Mouse (Mus musculus) myocyte (in vitro differentiated cells): ENCODE results near the gene Olfr478. TPM values are rescaled to one million over a fixed set of nuclear protein-coding genes. Genes with fewer than 3 reads are reported as not detected.

Experiments used
- H3K27me3 ChIP-seq: one replicate; pipeline ENCODE4 v1.6.1; 2011; ENCODE audit not compliant: control insufficient read depth, insufficient read depth, insufficient read length
- H3K36me3 ChIP-seq: one replicate; pipeline ENCODE4 v1.6.1; 2011; ENCODE audit not compliant: control insufficient read depth, insufficient read depth
- H3K4me2 ChIP-seq: one replicate; pipeline ENCODE4 v1.6.1; 2011; ENCODE audit warnings: low read depth, control low read depth
- H3K4me3 ChIP-seq: one replicate; pipeline ENCODE4 v1.5.1; 2011; ENCODE audit warnings: mild to moderate bottlenecking, control low read depth, moderate library complexity
- H3K79me2 ChIP-seq: one replicate; pipeline ENCODE4 v1.6.1; 2011; ENCODE audit not compliant: control insufficient read depth, insufficient read depth
- H3ac ChIP-seq: one replicate; pipeline ENCODE4 v1.6.1; 2011; ENCODE audit not compliant: control insufficient read depth, insufficient read length
- CEBPB ChIP-seq: IDR thresholded peaks from 2 replicates; pipeline ENCODE4 v1.6.1; 2011; ENCODE audit warnings: mild to moderate bottlenecking, moderate library complexity; ENCODE audit not compliant: poor library complexity, insufficient read depth, severe bottlenecking
- E2F4 ChIP-seq: IDR thresholded peaks from one replicate; pipeline ENCODE4 v1.6.1; 2011; ENCODE audit warnings: mild to moderate bottlenecking, control low read depth, moderate library complexity; ENCODE audit not compliant: insufficient read depth
- MAX ChIP-seq: IDR thresholded peaks from one replicate; pipeline ENCODE4 v1.6.1; 2011; ENCODE audit warnings: low read depth, mild to moderate bottlenecking, control low read depth
- MYOD1 ChIP-seq, 3 experiments: IDR thresholded peaks; one replicate each; pipeline ENCODE4 v1.6.1; 2011; ENCODE audit warnings: control low read depth in 2 of 3, low read depth in 2 of 3, mild to moderate bottlenecking in 2 of 3, moderate library complexity in 1 of 3; ENCODE audit not compliant: insufficient read length in 2 of 3, control insufficient read depth in 1 of 3
- MYOG ChIP-seq, 3 experiments: IDR thresholded peaks; one replicate each; pipeline ENCODE4 v1.6.1; 2011; ENCODE audit warnings: control low read depth in 2 of 3, low read depth in 2 of 3, mild to moderate bottlenecking in 2 of 3; ENCODE audit not compliant: insufficient read length in 2 of 3, control insufficient read depth in 1 of 3, insufficient read depth in 1 of 3
- POLR2A ChIP-seq: IDR thresholded peaks from one replicate; pipeline ENCODE4 v1.6.1; 2011; ENCODE audit warnings: low read depth, mild to moderate bottlenecking, control low read depth, moderate library complexity; ENCODE audit not compliant: insufficient read length
- POLR2AphosphoS2 ChIP-seq: IDR thresholded peaks from one replicate; pipeline ENCODE4 v1.6.1; 2011; ENCODE audit warnings: low read depth, control low read depth; ENCODE audit not compliant: insufficient read length
- REST ChIP-seq: IDR thresholded peaks from one replicate; pipeline ENCODE4 v1.6.1; 2011; ENCODE audit warnings: mild to moderate bottlenecking, control low read depth, moderate library complexity; ENCODE audit not compliant: insufficient read depth, insufficient read length
- SRF ChIP-seq: IDR thresholded peaks from one replicate; pipeline ENCODE4 v1.6.1; 2011; ENCODE audit warnings: low read depth; ENCODE audit not compliant: control insufficient read depth, insufficient read length
- TCF12 ChIP-seq: IDR thresholded peaks from one replicate; pipeline ENCODE4 v1.6.1; 2011; ENCODE audit warnings: mild to moderate bottlenecking, control low read depth; ENCODE audit not compliant: poor library complexity, insufficient read depth, severe bottlenecking
- TCF3 ChIP-seq: IDR thresholded peaks from one replicate; pipeline ENCODE4 v1.6.1; 2011; ENCODE audit warnings: low read depth, control low read depth; ENCODE audit not compliant: insufficient read length
- USF1 ChIP-seq: IDR thresholded peaks from one replicate; pipeline ENCODE4 v1.6.1; 2011; ENCODE audit warnings: low read depth, mild to moderate bottlenecking, control low read depth, moderate library complexity
- polyA plus RNA-seq: library from polyadenylated mRNA; unstranded; fragments of >200 nt; fragmentation: generic; extraction: Trizol; gene quantifications from one replicate; pipeline ENCODE4 v1.2.1, GENCODE M21; 2012; ENCODE audit warnings: missing spikeins

The Olfr478 gene
- polyA plus RNA-seq, 1 experiment = not detected

- TF ChIP-seq E2F4 = no peak
- TF ChIP-seq MYOD1 (IDR thresholded peaks at IDR 0.05; ENCODE audit: control insufficient read depth in 1 of 3, insufficient read length in 2 of 3, low read depth in 2 of 3) = no peak
- TF ChIP-seq MYOG (IDR thresholded peaks at IDR 0.05; ENCODE audit: control insufficient read depth in 1 of 3, insufficient read depth in 1 of 3, insufficient read length in 2 of 3, low read depth in 2 of 3) = no peak
- TF ChIP-seq MAX = no peak
- no peak for TF ChIP-seq REST
- no peak for TF ChIP-seq POLR2A
- TF ChIP-seq USF1 = no peak
- no peak for TF ChIP-seq SRF
- TF ChIP-seq TCF12 = no peak
- TF ChIP-seq POLR2AphosphoS2 = no peak
- TF ChIP-seq TCF3 = no peak
- TF ChIP-seq CEBPB = no peak
- Histone ChIP-seq H3K4me2 (no peak within 1 kb of the TSS), H3K36me3 (no peaks in the 10 kb centered on the region), H3K4me3 (no peak within 1 kb of the TSS), H3ac (no peak within 1 kb of the TSS), H3K27me3 (no peaks in the 10 kb centered on the region), H3K79me2 (no peaks in the 10 kb centered on the region)
These were observed 47.4 kb downstream of the Olfr478 start, which contains the start of gene Olfr477 for GRCm38 (mm10) chr7:107986393-107986792. Gene Olfr477 (plus strand): TSS chr7:107986693.

Other genes starting within 250 kb of the Olfr478 start
- gene Ovch2, start 232.8 kb downstream of the Olfr478 start, polyA plus RNA-seq = not detected
- gene Olfr467, start 221.7 kb downstream of the Olfr478 start, polyA plus RNA-seq = not detected
- not detected for gene Olfr469, start 208.4 kb downstream of the Olfr478 start, polyA plus RNA-seq
- not detected for gene Olfr470, start 186.5 kb downstream of the Olfr478 start, polyA plus RNA-seq
- gene Olfr472, start 136.1 kb downstream of the Olfr478 start, polyA plus RNA-seq = not detected
- not detected for gene Olfr473, start 103.5 kb downstream of the Olfr478 start, polyA plus RNA-seq
- not detected for gene Olfr474, start 79.3 kb downstream of the Olfr478 start, polyA plus RNA-seq
- not detected for gene Olfr476, start 69.2 kb downstream of the Olfr478 start, polyA plus RNA-seq
- gene Olfr477, start 47.3 kb downstream of the Olfr478 start, polyA plus RNA-seq = not detected
- gene Olfr479, start 16.7 kb upstream of the Olfr478 start, polyA plus RNA-seq = not detected
- gene Olfr480, start 33.4 kb upstream of the Olfr478 start, polyA plus RNA-seq = not detected
- gene Olfr481, start 45.9 kb upstream of the Olfr478 start, polyA plus RNA-seq = not detected
- gene Olfr482, start 63.6 kb upstream of the Olfr478 start, polyA plus RNA-seq = 0.02 TPM
- gene Olfr483, start 66.9 kb upstream of the Olfr478 start, polyA plus RNA-seq = not detected
- not detected for gene Olfr484, start 93.5 kb upstream of the Olfr478 start, polyA plus RNA-seq
- gene Olfr485, start 125.9 kb upstream of the Olfr478 start, polyA plus RNA-seq = not detected
- not detected for gene Olfr486, start 138.8 kb upstream of the Olfr478 start, polyA plus RNA-seq
- gene Olfr487, start 180.6 kb upstream of the Olfr478 start, polyA plus RNA-seq = not detected
- not detected for gene Olfr488, start 224.4 kb upstream of the Olfr478 start, polyA plus RNA-seq